Mouse (Mus musculus) forebrain, embryonic 14.5 days (tissue): Measurements from ENCODE around the gene Ryr2. TPM values are rescaled to one million over a fixed set of nuclear protein-coding genes. Genes with fewer than 3 reads are reported as not detected.
A peak's percentile ranks its signal among the peaks of the same experiment; 100 is the strongest.

Source experiments
- ATAC-seq: fragments of 200-750 bp; cut with Nextera tagmentation; 2 replicates; pipeline ENCODE4 v1.8.0; 2017; ENCODE audit warnings: mild to moderate bottlenecking, moderate library complexity
- DNase-seq: peaks from one replicate; pipeline ENCODE4 v3.0.0-alpha.2; 2015; ENCODE audit warnings: low spot score
- H3K27ac ChIP-seq: fragments of 300-500 bp; sonication (generic); 2 replicates; pipeline ENCODE4 v1.5.1; 2014; ENCODE audit warnings: low read depth, mild to moderate bottlenecking, control low read depth, low read length, moderate library complexity
- H3K27me3 ChIP-seq: fragments of 300-500 bp; sonication (generic); replicated peaks from 2 replicates; pipeline ENCODE4 v1.6.1; 2014; ENCODE audit warnings: low read length, control low read depth, mixed read lengths; ENCODE audit not compliant: control insufficient read depth, insufficient read depth
- H3K36me3 ChIP-seq: fragments of 300-500 bp; sonication (generic); 2 replicates; pipeline ENCODE4 v1.6.1; 2014; ENCODE audit warnings: low read length, control low read depth; ENCODE audit not compliant: control insufficient read depth, insufficient read depth
- H3K4me1 ChIP-seq: fragments of 300-500 bp; sonication (generic); 2 replicates; pipeline ENCODE4 v1.6.1; 2014; ENCODE audit warnings: antibody characterized with exemption, low read length, control low read depth; ENCODE audit not compliant: control insufficient read depth, insufficient read depth
- H3K4me2 ChIP-seq: fragments of 300-500 bp; sonication (generic); 2 replicates; pipeline ENCODE4 v1.6.1; 2014; ENCODE audit warnings: mild to moderate bottlenecking, control low read depth, low read length
- H3K4me3 ChIP-seq: fragments of 300-500 bp; sonication (generic); 2 replicates; pipeline ENCODE4 v1.5.1; 2014; ENCODE audit warnings: low read depth, low read length, control low read depth
- H3K9ac ChIP-seq: fragments of 300-500 bp; sonication (generic); 2 replicates; pipeline ENCODE4 v1.6.1; 2014; ENCODE audit warnings: mild to moderate bottlenecking, low read length, control low read depth, moderate library complexity
- H3K9me3 ChIP-seq: fragments of 300-500 bp; sonication (generic); replicated peaks from 2 replicates; pipeline ENCODE4 v1.6.1; 2016; ENCODE audit warnings: low read length, control low read depth, mixed read lengths; ENCODE audit not compliant: control insufficient read depth
- WGBS: fragments of 180-500 bp; shearing (Covaris S2); extraction: QIAGEN DNeasy Blood & Tissue Kit; methylation state at CpG from one replicate; pipeline ENCODE4 v1.1.7; 2014; 5-methylcytosine and 5-hydroxymethylcytosine counted together
- polyA plus RNA-seq: library from polyadenylated mRNA; unstranded; fragments of >200 nt; fragmentation: Nextera tagmentation; extraction: Ambion mirVana; gene quantifications from 2 replicates; pipeline ENCODE4 v1.2.1, GENCODE M21; 2014

Ryr2 gene
- polyA plus RNA-seq, 1 experiment from 2014 or later: 0.76 TPM

DNA sequence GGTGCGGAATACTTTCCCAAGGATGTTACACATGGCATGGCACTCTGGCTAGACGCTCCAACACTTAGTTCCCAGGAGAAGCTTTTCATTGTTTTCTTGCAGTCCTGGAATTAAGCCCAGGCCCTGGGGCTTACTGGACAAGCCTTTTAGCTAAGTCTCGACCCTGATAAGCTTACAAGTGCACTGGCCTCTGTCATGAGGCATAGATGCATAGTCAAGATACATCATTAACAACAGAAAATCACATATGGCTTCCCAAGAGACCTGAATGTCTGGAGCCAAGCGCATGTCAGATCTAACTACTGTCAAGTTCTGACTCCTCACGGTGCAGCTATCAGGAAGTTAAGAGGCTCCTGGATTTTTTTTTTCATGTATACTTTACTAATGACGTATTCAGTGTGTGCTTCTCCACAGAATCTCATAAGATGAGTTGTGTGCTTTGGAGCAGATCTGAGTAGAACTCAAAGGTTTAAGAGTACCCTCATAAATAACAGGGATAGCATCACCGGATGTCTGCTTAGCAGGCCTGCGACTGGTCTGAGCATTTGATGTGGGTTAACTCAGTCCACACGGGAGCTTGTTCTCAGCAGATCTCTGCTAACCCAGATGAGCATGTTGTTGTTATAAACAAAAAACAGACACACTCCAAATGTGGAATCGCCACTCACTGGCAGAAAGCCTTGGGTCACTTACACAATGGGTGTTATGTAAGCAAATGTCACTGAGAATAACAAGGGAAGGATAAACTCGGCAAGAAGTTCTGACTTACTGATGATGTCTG lies 179.8 kb downstream of the Ryr2 start:
- Histone ChIP-seq H3K9me3 (no peaks in the 10 kb centered on the region), H3K9ac (no peak overlapping the region), H3K4me2 (no peak overlapping the region), H3K4me1 (no peaks in the 10 kb centered on the region), H3K36me3 (no peaks in the 10 kb centered on the region), H3K27ac (no peak overlapping the region), H3K27me3 (no peaks in the 10 kb centered on the region), H3K4me3 (no peak overlapping the region)
- WGBS: 79% methylated on average over 11 of the region's 11 CpGs
- DNase-seq (no peak), ATAC-seq (no peak)

DNA sequence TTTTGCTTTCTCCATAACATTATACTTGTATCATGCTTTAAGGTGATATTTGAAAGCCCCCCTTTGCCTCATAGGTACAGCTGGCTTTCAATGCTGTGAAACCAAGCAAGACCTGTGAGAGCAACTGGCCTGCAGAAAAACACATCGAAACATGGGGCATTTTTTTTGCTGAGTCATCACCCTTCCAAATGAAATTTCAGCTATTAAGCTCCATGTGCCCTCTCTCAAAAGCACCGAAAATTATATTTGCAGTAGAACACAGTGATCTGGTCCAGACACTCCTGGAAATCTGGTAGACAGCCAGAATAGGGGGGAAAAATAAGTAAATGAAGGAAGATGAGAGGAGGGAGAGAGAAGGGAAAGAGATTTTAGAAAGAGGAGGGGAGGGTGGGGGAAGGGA lies 180.5 kb downstream of the Ryr2 start:
- DNase-seq (no peak), ATAC-seq (no peak)
- H3K27ac ChIP-seq: no peak overlapping the region
- no peak overlapping the region for H3K4me2 ChIP-seq
- 85% methylated on average over 2 of the region's 2 CpGs for WGBS
- H3K27me3 ChIP-seq: no peaks in the 10 kb centered on the region
- H3K4me3 ChIP-seq: no peak overlapping the region
- H3K9ac ChIP-seq: no peak overlapping the region
- no peaks in the 10 kb centered on the region for H3K36me3 ChIP-seq
- H3K9me3 ChIP-seq: no peaks in the 10 kb centered on the region
- H3K4me1 ChIP-seq: no peaks in the 10 kb centered on the region

DNA sequence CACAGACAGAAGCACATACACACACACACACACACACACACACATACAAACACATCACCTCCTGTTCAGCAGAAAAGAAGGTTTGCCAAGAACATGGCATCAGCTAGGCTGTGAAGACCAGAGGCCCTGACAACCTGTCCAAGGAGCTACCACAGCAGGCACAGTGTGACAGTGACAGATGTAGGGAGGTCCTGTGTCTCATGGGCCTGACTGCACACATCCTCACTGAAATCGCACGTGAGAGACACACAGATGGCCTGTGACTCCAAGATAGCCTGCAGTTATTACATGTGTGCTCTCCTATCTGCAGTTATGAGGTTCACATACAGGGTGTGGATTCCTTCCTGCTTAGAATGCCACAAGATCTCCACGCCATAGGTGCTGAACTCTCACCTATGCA lies 182.0 kb downstream of the Ryr2 start:
- WGBS: 78% methylated on average over 3 of the region's 3 CpGs
- H3K36me3 ChIP-seq: no peaks in the 10 kb centered on the region
- H3K4me3 ChIP-seq: no peak overlapping the region
- ATAC-seq: peak; percentile 71; the same call in 1 of the 2 replicates
- H3K4me2 ChIP-seq: no peak overlapping the region
- DNase-seq: peak; percentile 22
- no peaks in the 10 kb centered on the region for H3K27me3 ChIP-seq
- H3K4me1 ChIP-seq: no peaks in the 10 kb centered on the region
- no peaks in the 10 kb centered on the region for H3K9me3 ChIP-seq
- no peak overlapping the region for H3K27ac ChIP-seq
- H3K9ac ChIP-seq: no peak overlapping the region

DNA sequence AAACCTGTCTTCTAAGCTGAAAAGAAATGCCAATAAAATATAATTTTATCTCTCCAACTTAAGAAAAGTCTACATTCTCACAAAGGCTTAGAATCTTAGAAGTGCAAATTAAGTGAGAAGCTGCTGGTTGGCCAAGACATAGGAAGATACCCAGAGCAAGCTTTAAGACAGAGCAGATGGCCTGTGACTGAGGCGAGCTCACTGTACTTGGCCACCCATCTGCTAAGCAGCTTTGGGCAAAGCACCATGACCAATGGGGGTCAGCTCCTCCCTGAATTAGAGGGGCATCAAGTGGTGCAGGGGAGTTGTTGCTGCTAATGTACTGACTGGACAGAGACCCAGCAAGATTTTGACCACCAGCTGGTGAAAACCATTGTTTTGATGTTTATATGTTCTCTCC lies 186.2 kb downstream of the Ryr2 start:
- WGBS: 78% methylated on average over 1 of the region's 1 CpGs
- Histone ChIP-seq H3K9me3 (no peaks in the 10 kb centered on the region), H3K27ac (no peak overlapping the region), H3K4me2 (no peak overlapping the region), H3K4me1 (no peaks in the 10 kb centered on the region), H3K9ac (no peak overlapping the region), H3K36me3 (no peaks in the 10 kb centered on the region), H3K27me3 (no peaks in the 10 kb centered on the region), H3K4me3 (no peak overlapping the region)
- no peak for ATAC-seq
- DNase-seq: no peak

DNA sequence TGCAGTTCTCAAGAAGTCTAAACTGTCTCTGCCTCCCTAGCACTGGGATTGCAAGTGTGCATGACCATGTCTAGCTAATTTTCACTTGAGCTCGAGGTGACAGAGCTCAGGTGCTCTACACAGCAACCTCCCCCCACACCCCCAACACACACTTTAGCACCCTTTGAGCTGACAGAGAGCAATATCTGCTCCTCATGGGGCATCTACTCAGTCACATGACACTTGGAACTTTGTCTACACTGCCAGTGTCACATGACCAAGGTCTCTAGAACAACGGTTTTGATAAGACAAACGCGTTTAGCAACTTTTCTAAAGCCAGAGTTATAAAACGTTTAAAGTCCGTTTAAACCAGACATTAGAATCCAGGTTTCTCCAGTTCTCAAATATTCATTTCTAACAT lies 187.3 kb downstream of the Ryr2 start:
- 92% methylated on average over 6 of the region's 6 CpGs for WGBS

DNA sequence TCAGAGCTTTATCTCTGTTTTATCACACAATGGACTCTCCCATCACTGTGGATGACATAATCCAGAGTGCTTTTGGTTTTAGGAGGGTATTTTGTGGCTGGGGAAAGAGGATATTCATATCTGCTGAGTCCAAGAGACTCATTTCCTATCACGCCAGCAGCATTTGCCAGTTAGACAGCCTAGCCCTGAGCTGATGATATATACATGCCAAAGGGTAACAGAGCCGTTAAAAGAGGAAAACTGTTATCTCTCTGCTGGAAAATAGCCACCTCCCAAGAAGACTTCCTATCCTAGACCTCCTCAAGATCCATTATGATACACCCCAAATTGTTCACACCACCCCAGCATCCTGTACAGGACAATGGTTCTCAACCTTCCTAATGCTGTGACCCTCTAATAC lies 191.1 kb downstream of the Ryr2 start:
- H3K9ac ChIP-seq: no peak overlapping the region
- H3K4me1 ChIP-seq: no peaks in the 10 kb centered on the region
- no peaks in the 10 kb centered on the region for H3K27me3 ChIP-seq
- no peak overlapping the region for H3K4me3 ChIP-seq
- 88% methylated on average over 2 of the region's 2 CpGs for WGBS
- no peaks in the 10 kb centered on the region for H3K9me3 ChIP-seq
- no peak for ATAC-seq
- no peak for DNase-seq
- no peaks in the 10 kb centered on the region for H3K36me3 ChIP-seq
- H3K4me2 ChIP-seq: no peak overlapping the region
- no peak overlapping the region for H3K27ac ChIP-seq

More for the DNA sequence above, 187.3 kb downstream of the Ryr2 start:
- no peak for DNase-seq
- H3K9me3 ChIP-seq: no peaks in the 10 kb centered on the region
- no peaks in the 10 kb centered on the region for H3K27me3 ChIP-seq
- ATAC-seq: no peak
- no peak overlapping the region for H3K9ac ChIP-seq
- no peak overlapping the region for H3K4me2 ChIP-seq
- H3K4me1 ChIP-seq: no peaks in the 10 kb centered on the region
- H3K36me3 ChIP-seq: no peaks in the 10 kb centered on the region
- H3K4me3 ChIP-seq: no peak overlapping the region
- H3K27ac ChIP-seq: no peak overlapping the region

DNA sequence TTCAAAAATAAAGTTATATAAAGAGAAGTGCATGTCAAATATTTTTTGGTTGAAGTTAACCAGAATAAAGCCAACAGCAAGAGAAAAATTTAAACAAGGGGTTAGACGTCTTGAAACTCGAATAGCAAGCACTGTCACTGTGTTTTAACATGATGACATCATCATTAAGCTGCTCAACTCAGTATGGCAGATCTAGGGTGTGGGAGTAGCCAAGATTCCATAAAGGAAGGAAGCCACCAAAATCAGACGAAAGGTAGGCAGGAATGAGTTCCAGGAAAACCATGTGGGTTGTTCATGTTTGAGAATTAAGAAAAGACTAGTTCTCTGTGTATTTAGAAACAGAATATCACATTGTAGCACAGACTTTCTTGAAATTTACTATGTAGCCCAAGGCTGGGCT lies 192.1 kb downstream of the Ryr2 start:
- Histone ChIP-seq H3K9ac (no peak overlapping the region), H3K4me1 (no peaks in the 10 kb centered on the region), H3K4me3 (no peak overlapping the region), H3K4me2 (no peak overlapping the region), H3K27ac (no peak overlapping the region), H3K27me3 (no peaks in the 10 kb centered on the region), H3K9me3 (no peaks in the 10 kb centered on the region), H3K36me3 (no peaks in the 10 kb centered on the region)
- 86% methylated on average over 3 of the region's 3 CpGs for WGBS
- no peak for DNase-seq
- no peak for ATAC-seq

DNA sequence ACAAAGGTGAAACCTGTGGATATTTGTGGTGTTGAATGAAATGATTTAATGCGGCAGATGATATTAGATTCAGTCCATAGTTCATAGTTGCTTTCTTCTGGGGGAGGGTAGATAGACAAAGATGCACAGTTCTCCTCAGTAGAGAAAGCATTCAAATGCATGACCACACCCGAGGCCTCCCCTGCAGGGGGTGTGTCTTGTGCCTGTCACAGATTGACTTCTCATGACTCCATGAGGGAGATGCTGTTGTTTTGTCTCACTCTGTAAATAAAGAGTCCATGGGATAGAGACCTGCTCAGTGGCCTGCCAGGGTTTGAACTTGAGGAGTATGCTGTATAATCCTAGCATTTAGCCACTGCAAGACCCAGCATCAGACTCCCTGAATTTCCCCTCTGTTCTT lies 194.5 kb downstream of the Ryr2 start:
- Histone ChIP-seq H3K4me2 (no peak overlapping the region), H3K27ac (no peak overlapping the region), H3K27me3 (no peaks in the 10 kb centered on the region), H3K4me3 (no peak overlapping the region), H3K36me3 (no peaks in the 10 kb centered on the region), H3K9ac (no peak overlapping the region), H3K4me1 (no peaks in the 10 kb centered on the region), H3K9me3 (no peaks in the 10 kb centered on the region)
- DNase-seq (no peak), ATAC-seq (no peak)
- WGBS: 86% methylated on average over 2 of the region's 2 CpGs

DNA sequence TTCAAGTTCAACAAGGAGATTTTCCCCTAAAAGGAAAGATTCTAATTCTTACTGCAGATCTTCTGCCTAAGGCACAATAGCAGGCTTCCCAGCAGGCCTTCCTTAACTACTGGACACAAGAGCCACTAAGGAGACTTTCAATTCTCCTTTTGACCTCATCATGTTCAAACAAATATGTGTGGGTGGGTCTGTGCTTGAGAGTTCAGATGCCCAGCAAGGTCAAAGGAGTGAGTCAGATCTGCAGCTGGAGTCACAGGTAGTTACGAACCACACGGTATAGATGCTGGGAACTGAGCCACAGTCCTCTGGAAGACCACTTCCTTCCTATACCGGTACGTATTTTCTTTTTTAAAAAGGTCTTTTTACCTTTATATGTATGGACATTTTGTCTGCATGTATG lies 198.6 kb downstream of the Ryr2 start:
- no peaks in the 10 kb centered on the region for H3K9me3 ChIP-seq
- no peak overlapping the region for H3K4me2 ChIP-seq
- H3K9ac ChIP-seq: no peak overlapping the region
- H3K27me3 ChIP-seq: no peaks in the 10 kb centered on the region
- DNase-seq (no peak), ATAC-seq (no peak)
- H3K4me3 ChIP-seq: no peak overlapping the region
- peaks cover 1% of the 10 kb centered on the region; the same call in 1 of the 2 replicates for H3K4me1 ChIP-seq
- no peaks in the 10 kb centered on the region for H3K36me3 ChIP-seq
- 85% methylated on average over 4 of the region's 4 CpGs for WGBS
- H3K27ac ChIP-seq: no peak overlapping the region
